Mouse (Mus musculus) liver, embryonic 14.5 days (tissue): ENCODE data around the gene Cuedc1. TPM values are rescaled to one million over a fixed set of nuclear protein-coding genes. Genes with fewer than 3 reads are reported as not detected.
A peak's percentile ranks its signal among the peaks of the same experiment; 100 is the strongest.

Experiments
- ATAC-seq: fragments of 200-750 bp; cut with Nextera tagmentation; 2 replicates; pipeline ENCODE4 v1.8.0; 2017; ENCODE audit warnings: moderate number of reproducible peaks, mild to moderate bottlenecking, moderate library complexity; ENCODE audit not compliant: insufficient read depth
- DNase-seq, 3 experiments: peaks; one replicate each; pipeline ENCODE4 v3.0.0-alpha.2; 2012 to 2013; ENCODE audit warnings: low read depth in 3 of 3, low spot score in 3 of 3
- H3K27ac ChIP-seq: fragments of 300-500 bp; sonication (generic); 2 replicates; pipeline ENCODE4 v1.5.1; 2014; ENCODE audit warnings: moderate library complexity, mild to moderate bottlenecking, control low read depth, inconsistent platforms
- H3K27me3 ChIP-seq: fragments of 300-500 bp; sonication (generic); 2 replicates; pipeline ENCODE4 v1.6.1; 2014; ENCODE audit warnings: mild to moderate bottlenecking, low read length, moderate library complexity; ENCODE audit not compliant: control insufficient read depth, insufficient read depth
- H3K36me3 ChIP-seq: fragments of 300-500 bp; sonication (generic); replicated peaks from 2 replicates; pipeline ENCODE4 v1.6.1; 2014; ENCODE audit warnings: low read depth; ENCODE audit not compliant: control insufficient read depth, insufficient read depth
- H3K4me1 ChIP-seq, 2 experiments: fragments of 200-500 bp in 1 of 2; fragments of 300-500 bp in 1 of 2; sonication (generic) in 1 of 2; replicated peaks; 2 replicates each; pipeline ENCODE4 v1.6.1; 2012 to 2014; ENCODE audit warnings: antibody characterized with exemption in 1 of 2, inconsistent platforms in 1 of 2, low read length in 1 of 2; ENCODE audit not compliant: control insufficient read depth in 2 of 2, insufficient read depth in 2 of 2
- H3K4me2 ChIP-seq: fragments of 300-500 bp; sonication (generic); 2 replicates; pipeline ENCODE4 v1.6.1; 2014; ENCODE audit warnings: low read depth, mild to moderate bottlenecking, control low read depth, moderate library complexity
- H3K4me3 ChIP-seq, 2 experiments: fragments of 200-500 bp in 1 of 2; fragments of 300-500 bp in 1 of 2; sonication (generic) in 1 of 2; 2 replicates each; pipeline ENCODE4 v1.5.1; 2012 to 2014; ENCODE audit warnings: low read depth in 2 of 2, low read length in 2 of 2, mild to moderate bottlenecking in 2 of 2, control low read depth in 1 of 2, inconsistent platforms in 1 of 2, moderate library complexity in 1 of 2; ENCODE audit not compliant: insufficient read depth in 1 of 2
- H3K9ac ChIP-seq: fragments of 300-500 bp; sonication (generic); replicated peaks from 2 replicates; pipeline ENCODE4 v1.6.1; 2014; ENCODE audit warnings: mild to moderate bottlenecking, control low read depth, moderate library complexity
- H3K9me3 ChIP-seq: fragments of 300-500 bp; sonication (generic); 2 replicates; pipeline ENCODE4 v1.6.1; 2016; ENCODE audit warnings: low read length, mixed read lengths; ENCODE audit not compliant: control insufficient read depth
- CTCF ChIP-seq: IDR thresholded peaks from 2 replicates; pipeline ENCODE4 v1.5.1; 2016; ENCODE audit warnings: antibody characterized with exemption, low read depth, control low read depth
- EP300 ChIP-seq: IDR thresholded peaks from 2 replicates; pipeline ENCODE4 v1.6.1; 2016; ENCODE audit warnings: antibody characterized with exemption, low read depth
- WGBS: fragments of 180-500 bp; shearing (Covaris S2); extraction: QIAGEN DNeasy Blood & Tissue Kit; methylation state at CpG from one replicate; pipeline ENCODE4 v1.1.7; 2014; ENCODE audit not compliant: insufficient replicate concordance; 5-methylcytosine and 5-hydroxymethylcytosine counted together
- polyA plus RNA-seq, 2 experiments: library from polyadenylated mRNA; depleted of rRNA in 1 of 2; stranded (reverse) in 1 of 2; unstranded in 1 of 2; fragments of >200 nt; fragmentation: Nextera tagmentation in 1 of 2; extraction: Ambion mirVana in 1 of 2; gene quantifications; 2 replicates each; pipeline versions ENCODE4 v1.2.1 to v1.2.3; 2012 to 2014

Cuedc1 gene
- polyA plus RNA-seq, 2 experiments = 0.36 to 0.96 TPM

- Histone ChIP-seq H3K4me2 (no peak overlapping the region), H3K9ac (no peak overlapping the region), H3K4me1 (peaks cover 0 to 5% of the 10 kb centered on the region in 2 experiments; a peak in 1 of 4 replicates), H3K27me3 (no peaks in the 10 kb centered on the region; the same call in none of the 2 replicates), H3K9me3 (no peaks in the 10 kb centered on the region), H3K4me3 (no peak overlapping the region), H3K27ac (no peak overlapping the region), H3K36me3 (no peaks in the 10 kb centered on the region)
- DNase-seq = no peak
- ATAC-seq = no peak
- WGBS = 69% methylated on average over 10 of the region's 10 CpGs
- no peak for TF ChIP-seq EP300
- no peak for TF ChIP-seq CTCF
These were observed 74.9 kb downstream of the Cuedc1 start for GRCm38 (mm10) chr11:88172601-88173325.

GRCm38 (mm10) chr11:88173386-88174025 lies 75.6 kb downstream of the Cuedc1 start:
- ATAC-seq = no peak
- Histone ChIP-seq H3K27me3 (no peaks in the 10 kb centered on the region; the same call in none of the 2 replicates), H3K36me3 (no peaks in the 10 kb centered on the region), H3K9ac (no peak overlapping the region), H3K4me1 (peaks cover 0 to 5% of the 10 kb centered on the region in 2 experiments; a peak in 1 of 4 replicates), H3K4me2 (no peak overlapping the region), H3K27ac (no peak overlapping the region), H3K4me3 (no peak overlapping the region), H3K9me3 (no peaks in the 10 kb centered on the region)
- DNase-seq = no peak
- 15% methylated on average over 9 of the region's 9 CpGs for WGBS
- no peak for TF ChIP-seq CTCF
- no peak for TF ChIP-seq EP300

GRCm38 (mm10) chr11:88180467-88180958 lies 82.7 kb downstream of the Cuedc1 start:
- no peak overlapping the region for H3K9ac ChIP-seq
- no peaks in the 10 kb centered on the region; a peak in 1 of 4 replicates for H3K4me1 ChIP-seq
- no peak overlapping the region for H3K4me2 ChIP-seq
- no peak for TF ChIP-seq EP300
- no peak for TF ChIP-seq CTCF
- no peaks in the 10 kb centered on the region for H3K27me3 ChIP-seq
- no peaks in the 10 kb centered on the region for H3K36me3 ChIP-seq
- ATAC-seq (no peak), DNase-seq (no peak)
- no peaks in the 10 kb centered on the region for H3K9me3 ChIP-seq
- WGBS = 37% methylated on average over 6 of the region's 6 CpGs
- H3K4me3 ChIP-seq = no peak overlapping the region
- no peak overlapping the region for H3K27ac ChIP-seq

GRCm38 (mm10) chr11:88180959-88181619 lies 83.2 kb downstream of the Cuedc1 start:
- H3K4me2 ChIP-seq = no peak overlapping the region
- WGBS = 11% methylated on average over 16 of the region's 16 CpGs
- no peaks in the 10 kb centered on the region; the same call in 1 of the 2 replicates for H3K27me3 ChIP-seq
- no peak overlapping the region for H3K27ac ChIP-seq
- peak; percentile 35; the same call in 1 of the 2 replicates for ATAC-seq
- no peaks in the 10 kb centered on the region for H3K9me3 ChIP-seq
- DNase-seq = no peak
- H3K4me1 ChIP-seq = no peaks in the 10 kb centered on the region; a peak in 1 of 4 replicates
- TF ChIP-seq EP300 = no peak
- TF ChIP-seq CTCF = no peak
- H3K36me3 ChIP-seq = no peaks in the 10 kb centered on the region
- H3K9ac ChIP-seq = no peak overlapping the region
- H3K4me3 ChIP-seq = no peak overlapping the region
